Mouse (Mus musculus): ENCODE data around the gene Afdn. TPM values are rescaled to one million over a fixed set of nuclear protein-coding genes. Genes with fewer than 3 reads are reported as not detected.
"Not testable (repeated sequence)": the region's sequence is repeated elsewhere in the genome, so short reads cannot be mapped to it uniquely, and the experiment has no call there.

The Afdn gene
- polyA plus RNA-seq, 1 experiment from 2014 or later: 111 TPM

DNA sequence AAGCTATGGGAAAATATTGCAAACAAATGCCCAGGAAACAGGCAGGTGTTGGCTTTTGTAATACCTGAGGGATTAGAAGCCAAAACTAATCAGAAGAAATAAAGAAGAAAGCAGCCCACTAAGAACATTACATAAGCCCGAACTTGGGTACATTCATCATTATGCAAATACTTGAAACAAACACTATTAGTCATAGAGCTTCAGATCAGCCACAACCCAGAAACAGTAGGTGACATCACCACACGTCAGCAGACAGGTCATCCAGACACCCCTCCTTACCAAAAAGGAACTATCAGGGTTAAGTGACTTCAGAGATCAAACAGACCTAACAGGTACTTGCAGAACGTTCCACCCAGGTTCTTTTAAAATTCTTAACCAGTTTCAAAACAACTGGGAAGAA is 165.6 kb downstream of the Afdn start:
- no peaks in the 10 kb centered on the region; the same call in 1 of the 2 replicates for H3K4me1 ChIP-seq
- H3K27ac ChIP-seq: no peak overlapping the region
- H3K9me3 ChIP-seq: no peaks in the 10 kb centered on the region
- no peaks in the 10 kb centered on the region for H3K27me3 ChIP-seq
- H3K9ac ChIP-seq: no peak overlapping the region
- 39% methylated on average over 3 of the region's 3 CpGs for WGBS
- no peaks in the 10 kb centered on the region for H3K36me3 ChIP-seq
- H3K4me3 ChIP-seq: no peak overlapping the region
- ATAC-seq (ENCODE audit: borderline replicate concordance, extremely low read depth, low FRiP score, low TSS enrichment): no peak
- H3K4me2 ChIP-seq: no peak overlapping the region

DNA sequence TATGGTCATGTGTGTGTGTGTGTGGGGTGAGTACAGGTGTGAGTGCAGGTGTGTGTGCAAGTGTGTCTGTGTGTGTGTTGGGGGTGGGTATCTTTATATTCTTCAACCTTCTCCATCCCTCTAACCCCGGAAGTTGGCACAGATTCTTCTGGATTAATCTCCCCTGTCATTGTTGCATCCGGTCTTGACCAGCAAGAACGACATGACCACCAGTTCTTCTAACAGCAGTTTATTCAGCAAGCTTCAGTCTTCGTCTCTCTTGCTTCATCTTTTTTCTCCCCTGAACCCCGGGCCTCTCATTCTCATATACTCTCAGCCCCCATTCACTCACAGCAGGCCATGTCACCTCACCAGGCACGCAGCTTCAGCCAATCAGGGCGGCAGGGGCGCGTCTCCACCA is 170.1 kb downstream of the Afdn start:
- 78% methylated on average over 9 of the region's 9 CpGs for WGBS

GRCm38 (mm10) chr17:13935364-13935763 is 175.0 kb downstream of the Afdn start:
- not testable (repeated sequence) for H3K9me3 ChIP-seq; ATAC-seq (ENCODE audit: borderline replicate concordance, extremely low read depth, low FRiP score, low TSS enrichment); H3K27me3 ChIP-seq; H3K36me3 ChIP-seq; H3K9ac ChIP-seq; H3K4me1 ChIP-seq; H3K4me3 ChIP-seq; H3K27ac ChIP-seq; H3K4me2 ChIP-seq
- 95% methylated on average over 2 of the region's 2 CpGs for WGBS

More for the DNA sequence above, 170.1 kb downstream of the Afdn start:
- Histone ChIP-seq H3K4me1 (no peaks in the 10 kb centered on the region), H3K4me3 (no peak overlapping the region), H3K9ac (no peak overlapping the region), H3K27ac (no peak overlapping the region), H3K9me3 (no peaks in the 10 kb centered on the region), H3K36me3 (no peaks in the 10 kb centered on the region), H3K4me2 (no peak overlapping the region), H3K27me3 (no peaks in the 10 kb centered on the region)
- ATAC-seq (ENCODE audit: borderline replicate concordance, extremely low read depth, low FRiP score, low TSS enrichment): no peak

- ATAC-seq (ENCODE audit: borderline replicate concordance, extremely low read depth, low FRiP score, low TSS enrichment): peak; percentile 38; the same call in 1 of the 2 replicates
- Histone ChIP-seq H3K4me3 (no peak overlapping the region), H3K27ac (no peak overlapping the region), H3K4me1 (no peaks in the 10 kb centered on the region; the same call in 1 of the 2 replicates), H3K4me2 (no peak overlapping the region), H3K9me3 (no peaks in the 10 kb centered on the region), H3K9ac (no peak overlapping the region), H3K27me3 (no peaks in the 10 kb centered on the region), H3K36me3 (no peaks in the 10 kb centered on the region)
- 83% methylated on average over 4 of the region's 4 CpGs for WGBS
Measured at GRCm38 (mm10) chr17:13937787-13938186, 177.4 kb downstream of the Afdn start.

- Histone ChIP-seq H3K4me3 (no peak overlapping the region), H3K9me3 (no peaks in the 10 kb centered on the region), H3K36me3 (no peaks in the 10 kb centered on the region), H3K27me3 (no peaks in the 10 kb centered on the region), H3K4me2 (no peak overlapping the region), H3K27ac (no peak overlapping the region), H3K9ac (no peak overlapping the region), H3K4me1 (no peaks in the 10 kb centered on the region; the same call in 1 of the 2 replicates)
- peak; percentile 80 for ATAC-seq (ENCODE audit: borderline replicate concordance, extremely low read depth, low FRiP score, low TSS enrichment)
- WGBS: 47% methylated on average over 3 of the region's 3 CpGs
Measured at GRCm38 (mm10) chr17:13938652-13939051, 178.3 kb downstream of the Afdn start.

- H3K9me3 ChIP-seq; H3K27ac ChIP-seq; H3K4me2 ChIP-seq; ATAC-seq (ENCODE audit: borderline replicate concordance, extremely low read depth, low FRiP score, low TSS enrichment); H3K4me1 ChIP-seq; H3K9ac ChIP-seq; H3K4me3 ChIP-seq; H3K36me3 ChIP-seq; H3K27me3 ChIP-seq: not testable (repeated sequence)
- WGBS: 80% methylated on average over 2 of the region's 2 CpGs
Measured at GRCm38 (mm10) chr17:13939231-13939630, 178.9 kb downstream of the Afdn start.

DNA sequence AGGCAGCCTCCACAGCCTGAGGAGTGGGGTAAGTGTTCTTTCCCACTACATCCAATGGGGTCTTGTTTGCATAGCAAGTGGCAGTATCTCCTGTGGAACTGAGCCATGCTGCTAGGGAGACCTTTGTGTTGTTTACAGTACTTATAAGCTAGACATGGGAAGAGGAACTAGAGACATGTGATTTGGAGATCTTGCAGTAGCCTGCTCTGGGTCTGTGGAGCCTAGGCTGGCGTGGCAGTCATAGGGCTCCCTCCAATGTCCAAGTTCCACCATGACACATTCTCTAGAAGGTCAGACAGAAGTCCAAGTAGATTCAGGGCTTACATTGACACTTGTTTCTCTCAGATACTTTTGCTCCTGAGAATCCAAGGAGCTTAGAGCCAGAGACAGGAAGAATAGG is 180.1 kb downstream of the Afdn start:
- no peak for ATAC-seq (ENCODE audit: borderline replicate concordance, extremely low read depth, low FRiP score, low TSS enrichment)
- H3K4me2 ChIP-seq: no peak overlapping the region
- no peaks in the 10 kb centered on the region for H3K9me3 ChIP-seq
- no peaks in the 10 kb centered on the region for H3K36me3 ChIP-seq
- H3K27ac ChIP-seq: no peak overlapping the region
- H3K9ac ChIP-seq: no peak overlapping the region
- 71% methylated on average over 1 of the region's 1 CpGs for WGBS
- no peak overlapping the region for H3K4me3 ChIP-seq
- no peaks in the 10 kb centered on the region; the same call in 1 of the 2 replicates for H3K4me1 ChIP-seq
- H3K27me3 ChIP-seq: no peaks in the 10 kb centered on the region

DNA sequence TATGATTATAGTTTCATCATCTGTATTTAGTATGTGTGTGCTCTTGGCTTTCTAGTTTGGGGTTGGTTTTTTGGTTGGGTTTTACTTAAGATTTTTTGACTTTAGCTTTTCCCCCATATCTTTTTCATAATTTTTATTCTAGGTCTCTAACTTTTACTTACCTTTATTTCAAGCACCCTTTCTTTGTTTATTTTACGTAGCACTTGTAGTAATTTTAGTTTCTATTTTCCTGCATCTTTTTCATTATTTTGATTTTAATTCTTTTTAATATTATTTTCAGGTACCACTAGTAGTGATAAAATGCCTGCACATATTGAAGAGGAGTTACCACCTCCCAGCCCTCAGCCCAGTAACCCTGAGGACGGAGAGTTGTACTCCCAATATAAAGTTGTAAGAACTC is 187.7 kb downstream of the Afdn start, which contains the start of gene Gm7168:
Gene Gm7168 (plus strand): TSS at position 301 of the 400 bp plus-strand sequence.
- ATAC-seq (ENCODE audit: borderline replicate concordance, extremely low read depth, low FRiP score, low TSS enrichment); H3K27ac ChIP-seq: not testable (repeated sequence)

GRCm38 (mm10) chr17:13951570-13951969 is 191.2 kb downstream of the Afdn start:
- not testable (repeated sequence) for H3K9ac ChIP-seq; H3K4me1 ChIP-seq; H3K27me3 ChIP-seq; H3K27ac ChIP-seq; H3K36me3 ChIP-seq; H3K9me3 ChIP-seq; ATAC-seq (ENCODE audit: borderline replicate concordance, extremely low read depth, low FRiP score, low TSS enrichment); H3K4me2 ChIP-seq; H3K4me3 ChIP-seq
- 73% methylated on average over 1 of the region's 1 CpGs for WGBS

More for the DNA sequence above, 187.7 kb downstream of the Afdn start, which contains the start of gene Gm7168:
- not testable (repeated sequence) for H3K4me2 ChIP-seq, H3K4me3 ChIP-seq, H3K9ac ChIP-seq, H3K36me3 ChIP-seq, H3K9me3 ChIP-seq, H3K4me1 ChIP-seq, H3K27me3 ChIP-seq
- 68% methylated on average over 1 of the region's 2 CpGs for WGBS

Other genes with a start within 250 kb of the Afdn start
- 3.1 and 5.1 TPM in 2 replicates for gene Tcte2, start 1.3 kb downstream of the Afdn start, polyA plus RNA-seq (2015; fragmentation: Nextera tagmentation; extraction: Ambion mirVana)
- gene Gm7168, start 187.8 kb downstream of the Afdn start, polyA plus RNA-seq (2015; fragmentation: Nextera tagmentation; extraction: Ambion mirVana): not detected in 2 replicates
- not detected in 2 replicates for gene Gm7356, start 243.2 kb downstream of the Afdn start, polyA plus RNA-seq (2015; fragmentation: Nextera tagmentation; extraction: Ambion mirVana)